Mouse (Mus musculus) MEL (cell line): ENCODE results near the gene Prkcb. TPM values are rescaled to one million over a fixed set of nuclear protein-coding genes. Genes with fewer than 3 reads are reported as not detected.

ENCODE experiments used
- DNase-seq: peaks from one replicate; pipeline ENCODE4 v3.0.0; 2011; ENCODE audit warnings: low read depth, low spot score
- H3K27ac ChIP-seq: 2 replicates; pipeline ENCODE4 v1.5.1; 2012; ENCODE audit warnings: low read depth, mild to moderate bottlenecking, control low read depth, low read length, moderate library complexity; ENCODE audit not compliant: control insufficient read depth
- H3K27me3 ChIP-seq, 2 experiments: fragments of 150-350 bp in 1 of 2; sonication (generic) in 1 of 2; 2 replicates each; pipeline ENCODE4 v1.6.1; 2012; ENCODE audit warnings: low read length in 2 of 2, mild to moderate bottlenecking in 2 of 2, improper control_type of control experiment in 1 of 2, moderate library complexity in 1 of 2; ENCODE audit not compliant: insufficient read depth in 2 of 2, control insufficient read depth in 1 of 2
- H3K36me3 ChIP-seq, 2 experiments: 2 replicates each; pipeline ENCODE4 v1.6.1; 2012 to 2014; ENCODE audit warnings: low read length in 2 of 2, improper control_type of control experiment in 1 of 2, inconsistent platforms in 1 of 2, mild to moderate bottlenecking in 1 of 2; ENCODE audit not compliant: insufficient read depth in 2 of 2, control insufficient read depth in 1 of 2
- H3K4me1 ChIP-seq, 2 experiments: fragments of 150-350 bp in 1 of 2; sonication (generic) in 1 of 2; 2 replicates each; pipeline ENCODE4 v1.6.1; 2012; ENCODE audit warnings: low read length in 2 of 2, improper control_type of control experiment in 1 of 2, mild to moderate bottlenecking in 1 of 2; ENCODE audit not compliant: insufficient read depth in 2 of 2, control insufficient read depth in 1 of 2
- H3K4me3 ChIP-seq, 2 experiments: fragments of 150-350 bp in 1 of 2; sonication (generic) in 1 of 2; 2 replicates each; pipeline ENCODE4 v1.5.1; 2012; ENCODE audit warnings: low read depth in 2 of 2, low read length in 2 of 2, mild to moderate bottlenecking in 2 of 2, moderate library complexity in 2 of 2, control low read depth in 1 of 2, improper control_type of control experiment in 1 of 2; ENCODE audit not compliant: control insufficient read depth in 1 of 2, insufficient read depth in 1 of 2
- H3K79me2 ChIP-seq: 2 replicates; pipeline ENCODE4 v1.6.1; 2012; ENCODE audit warnings: mild to moderate bottlenecking, low read length, moderate library complexity; ENCODE audit not compliant: control insufficient read depth, poor library complexity, insufficient read depth
- H3K9ac ChIP-seq: 2 replicates; pipeline ENCODE4 v1.6.1; 2012; ENCODE audit warnings: low read depth, mild to moderate bottlenecking, control low read depth, low read length, moderate library complexity; ENCODE audit not compliant: control insufficient read depth, poor library complexity, severe bottlenecking
- H3K9me3 ChIP-seq: fragments of 150-350 bp; sonication (generic); replicated peaks from 2 replicates; pipeline ENCODE4 v1.6.1; 2012; ENCODE audit warnings: mild to moderate bottlenecking, low read length, improper control_type of control experiment, moderate library complexity; ENCODE audit not compliant: insufficient read depth
- BHLHE40 ChIP-seq: IDR thresholded peaks from 2 replicates; pipeline ENCODE4 v1.6.1; 2012; ENCODE audit warnings: low read depth, mild to moderate bottlenecking, inconsistent platforms, low read length, improper control_type of control experiment, borderline replicate concordance
- CHD1 ChIP-seq: IDR thresholded peaks from 2 replicates; pipeline ENCODE4 v1.6.1; 2012; ENCODE audit warnings: low read depth, mild to moderate bottlenecking, inconsistent platforms, low read length, improper control_type of control experiment
- CHD2 ChIP-seq: IDR thresholded peaks from 2 replicates; pipeline ENCODE4 v1.6.1; 2011; ENCODE audit warnings: low read length, improper control_type of control experiment
- CTCF ChIP-seq, 3 experiments: IDR thresholded peaks in 2 of 3; conservative IDR thresholded peaks in 1 of 3; 2 replicates each; pipeline ENCODE4 v1.5.1; 2011 to 2012; ENCODE audit warnings: low read length in 3 of 3, low read depth in 2 of 3, mild to moderate bottlenecking in 2 of 3, improper control_type of control experiment in 1 of 3, inconsistent platforms in 1 of 3, mixed read lengths in 1 of 3, moderate library complexity in 1 of 3; ENCODE audit not compliant: control insufficient read depth in 1 of 3, insufficient read depth in 1 of 3, poor library complexity in 1 of 3, severe bottlenecking in 1 of 3
- ELF1 ChIP-seq: IDR thresholded peaks from 2 replicates; pipeline ENCODE4 v1.6.1; 2014; ENCODE audit warnings: low read depth, mild to moderate bottlenecking, inconsistent platforms, low read length, improper control_type of control experiment, moderate library complexity
- GABPA ChIP-seq: IDR thresholded peaks from 2 replicates; pipeline ENCODE4 v1.6.1; 2012; ENCODE audit warnings: low read depth, mild to moderate bottlenecking, inconsistent platforms, low read length, improper control_type of control experiment, moderate library complexity
- GATA1 ChIP-seq: IDR thresholded peaks from 2 replicates; pipeline ENCODE4 v1.6.1; 2011; ENCODE audit warnings: low read depth, low read length, improper control_type of control experiment
- JUND ChIP-seq: IDR thresholded peaks from 2 replicates; pipeline ENCODE4 v1.6.1; 2011; ENCODE audit warnings: low read depth, mild to moderate bottlenecking, improper control_type of control experiment, low read length
- MAFK ChIP-seq: IDR thresholded peaks from 2 replicates; pipeline ENCODE4 v1.6.1; 2011; ENCODE audit warnings: low read depth, mild to moderate bottlenecking, low read length, improper control_type of control experiment, borderline replicate concordance
- MAZ ChIP-seq: IDR thresholded peaks from 2 replicates; pipeline ENCODE4 v1.6.1; 2012; ENCODE audit warnings: low read depth, mild to moderate bottlenecking, inconsistent platforms, low read length, improper control_type of control experiment
- MEF2A ChIP-seq: IDR thresholded peaks from 2 replicates; pipeline ENCODE4 v1.6.1; 2014; ENCODE audit warnings: low read depth, mild to moderate bottlenecking, inconsistent platforms, low read length, improper control_type of control experiment; ENCODE audit not compliant: poor library complexity, insufficient replicate concordance, severe bottlenecking; ENCODE audit errors: extremely low read depth
- MXI1 ChIP-seq: IDR thresholded peaks from 2 replicates; pipeline ENCODE4 v1.6.1; 2011; ENCODE audit warnings: mild to moderate bottlenecking, low read depth, low read length, improper control_type of control experiment
- MYB ChIP-seq: IDR thresholded peaks from 2 replicates; pipeline ENCODE4 v1.6.1; 2011; ENCODE audit warnings: mild to moderate bottlenecking, low read depth, low read length, improper control_type of control experiment
- POLR2A ChIP-seq, 2 experiments: IDR thresholded peaks; 2 replicates each; pipeline ENCODE4 v1.6.1; 2011 to 2012; ENCODE audit warnings: low read length in 2 of 2, mild to moderate bottlenecking in 2 of 2, control low read depth in 1 of 2, improper control_type of control experiment in 1 of 2, low read depth in 1 of 2, moderate library complexity in 1 of 2; ENCODE audit not compliant: control insufficient read depth in 1 of 2, insufficient read depth in 1 of 2, poor library complexity in 1 of 2
- POLR2AphosphoS2 ChIP-seq: IDR thresholded peaks from 2 replicates; pipeline ENCODE4 v1.6.1; 2011; ENCODE audit warnings: low read length, improper control_type of control experiment
- RAD21 ChIP-seq: IDR thresholded peaks from 2 replicates; pipeline ENCODE4 v1.6.1; 2011; ENCODE audit warnings: mild to moderate bottlenecking, low read depth, low read length, improper control_type of control experiment
- RCOR1 ChIP-seq: IDR thresholded peaks from 2 replicates; pipeline ENCODE4 v1.6.1; 2012; ENCODE audit warnings: low read depth, mild to moderate bottlenecking, inconsistent platforms, low read length, improper control_type of control experiment
- SIN3A ChIP-seq: IDR thresholded peaks from 2 replicates; pipeline ENCODE4 v1.6.1; 2012; ENCODE audit warnings: low read length, improper control_type of control experiment, inconsistent platforms
- SMC3 ChIP-seq: IDR thresholded peaks from 2 replicates; pipeline ENCODE4 v1.6.1; 2011; ENCODE audit warnings: low read depth, low read length, improper control_type of control experiment
- TBP ChIP-seq: IDR thresholded peaks from 2 replicates; pipeline ENCODE4 v1.8.0; 2011; ENCODE audit warnings: low read depth, low read length, improper control_type of control experiment
- UBTF ChIP-seq: IDR thresholded peaks from 2 replicates; pipeline ENCODE4 v1.6.1; 2012; ENCODE audit warnings: low read depth, mild to moderate bottlenecking, inconsistent platforms, low read length, improper control_type of control experiment, moderate library complexity, borderline replicate concordance; ENCODE audit not compliant: insufficient read depth
- USF1 ChIP-seq: IDR thresholded peaks from 2 replicates; pipeline ENCODE4 v1.6.1; 2014; ENCODE audit warnings: low read depth, mild to moderate bottlenecking, inconsistent platforms, low read length, improper control_type of control experiment, moderate library complexity
- ZC3H11A ChIP-seq: IDR thresholded peaks from 2 replicates; pipeline ENCODE4 v1.6.1; 2012; ENCODE audit warnings: low read depth, mild to moderate bottlenecking, inconsistent platforms, low read length, improper control_type of control experiment
- polyA plus RNA-seq, 2 experiments: library from polyadenylated mRNA; stranded (reverse) in 1 of 2; unstranded in 1 of 2; fragments of >175 nt in 1 of 2; fragments of >200 nt in 1 of 2; gene quantifications; 2 replicates each; pipeline versions ENCODE4 v1.2.1 to v1.2.4; 2012; ENCODE audit warnings: low replicate concordance in 2 of 2, low read depth in 1 of 2; ENCODE audit not compliant: insufficient read length in 2 of 2, insufficient read depth in 1 of 2, missing spikeins in 1 of 2
- total RNA-seq: library from RNA; depleted of rRNA; stranded (reverse); fragments of 300-350 nt; gene quantifications from 2 replicates; pipeline ENCODE4 v1.2.3, GENCODE M21; 2012

Gene Prkcb
- total and polyA plus RNA-seq, 3 experiments: not detected

DNA sequence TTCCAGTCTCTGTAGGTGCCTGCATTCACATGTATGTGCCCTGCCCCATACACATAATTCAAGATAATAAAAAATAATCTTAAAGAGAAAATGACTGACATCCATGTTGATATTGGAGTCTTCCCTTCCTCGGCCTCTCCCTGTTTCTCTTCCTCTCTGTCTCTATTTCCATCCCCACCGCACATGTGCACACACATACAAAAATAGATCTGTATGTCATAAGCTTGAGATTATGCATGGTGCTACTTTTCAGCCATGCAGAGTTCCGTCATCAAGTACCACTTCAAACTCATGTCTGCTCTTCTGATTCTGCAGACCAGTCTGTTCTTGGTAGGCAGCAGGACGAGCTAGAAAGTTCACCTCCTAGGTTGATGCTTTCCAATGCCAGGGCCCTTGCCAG lies 6.8 kb downstream of the Prkcb start:
- Histone ChIP-seq H3K79me2 (no peaks in the 10 kb centered on the region), H3K9me3 (no peaks in the 10 kb centered on the region), H3K4me1 (no peaks in the 10 kb centered on the region), H3K9ac (no peak overlapping the region), H3K4me3 (no peak overlapping the region), H3K36me3 (no peaks in the 10 kb centered on the region), H3K27ac (no peak overlapping the region), H3K27me3 (no peaks in the 10 kb centered on the region)
- no peak for TF ChIP-seq BHLHE40
- no peak for TF ChIP-seq ZC3H11A
- TF ChIP-seq POLR2AphosphoS2: no peak
- TF ChIP-seq MEF2A: no peak
- TF ChIP-seq RCOR1: no peak
- no peak for TF ChIP-seq TBP
- no peak for TF ChIP-seq POLR2A (IDR thresholded peaks at IDR 0.05; ENCODE audit: control insufficient read depth in 1 of 2, insufficient read depth in 1 of 2, low read depth in 1 of 2, low read length in 2 of 2, poor library complexity in 1 of 2)
- no peak for TF ChIP-seq MAZ
- no peak for TF ChIP-seq MYB
- no peak for TF ChIP-seq GABPA
- TF ChIP-seq MXI1: no peak
- TF ChIP-seq SMC3: no peak
- TF ChIP-seq MAFK: no peak
- no peak for DNase-seq

DNA sequence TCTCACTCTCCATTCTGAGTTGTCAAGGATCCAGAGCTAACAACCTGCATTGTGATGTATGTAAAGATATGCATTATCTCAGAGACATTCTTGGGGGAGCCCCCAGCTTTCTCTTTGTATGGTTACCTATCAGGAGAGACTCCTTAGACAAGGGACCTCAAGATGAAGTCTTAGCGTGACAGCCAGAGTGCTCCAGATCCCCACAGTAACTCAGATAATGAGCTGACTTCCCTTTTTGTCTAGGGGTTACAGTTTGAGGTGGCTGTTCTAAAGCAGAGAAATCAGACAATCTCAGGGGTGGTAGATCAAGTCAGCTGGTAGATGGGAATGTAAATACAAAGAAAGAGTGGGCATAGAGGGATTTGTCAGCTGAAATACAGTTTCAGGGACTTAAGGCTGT lies 7.8 kb downstream of the Prkcb start:
- TF ChIP-seq JUND (no peak), USF1 (no peak), ELF1 (no peak), CHD1 (no peak), SIN3A (no peak), UBTF (no peak), BHLHE40 (no peak), MYB (no peak), MAZ (no peak), TBP (no peak), RAD21 (no peak), GATA1 (no peak), CHD2 (no peak), CTCF (IDR thresholded peaks at IDR 0.05 in 2 of 3, conservative IDR thresholded peaks at IDR 0.05 in 1 of 3; ENCODE audit: control insufficient read depth in 1 of 3, insufficient read depth in 1 of 3, low read depth in 2 of 3, low read length in 3 of 3, poor library complexity in 1 of 3, severe bottlenecking in 1 of 3) (no peak)
- Histone ChIP-seq H3K9me3 (no peaks in the 10 kb centered on the region), H3K4me1 (no peaks in the 10 kb centered on the region), H3K9ac (no peak overlapping the region), H3K27me3 (no peaks in the 10 kb centered on the region), H3K27ac (no peak overlapping the region), H3K4me3 (no peak overlapping the region), H3K36me3 (no peaks in the 10 kb centered on the region), H3K79me2 (no peaks in the 10 kb centered on the region)
- peak; percentile 9 for DNase-seq
